ENCODE assay signal across 9 mouse cellular contexts in genomic region chr12:103348506-103348905, GRCm38 (mm10). TPM values are rescaled to one million over a fixed set of nuclear protein-coding genes. Genes with fewer than 3 reads are reported as not detected.
DNase-seq lines count a peak whose midpoint lies in the region; ATAC-seq lines count a peak whose summit lies in the region.
"Had no signal": no experiment of that assay in that cellular context is flagged by ENCODE, and none has a peak within 500 bp of the region (broad histone marks: within the 10 kb centered on the region; RNA-seq: fewer than 3 reads in every experiment).

No protein-coding gene starts in this region.

- H3K4me2 ChIP-seq in forebrain, embryonic 13.5 days = no peak overlapping the region
- H3K4me2 ChIP-seq in hindbrain, embryonic 13.5 days = no peak overlapping the region
- H3K4me2 ChIP-seq: limb, embryonic 15.5 days had no signal

- no peak overlapping the region for H3K27ac ChIP-seq in forebrain, embryonic 13.5 days
- H3K27ac ChIP-seq in hindbrain, embryonic 13.5 days = no peak overlapping the region
- H3K27ac ChIP-seq: limb, embryonic 15.5 days had no signal

- DNase-seq in MEL-GATA-1-ER (ENCODE audit: extremely low read depth, low read depth) = peak; percentile 44
- DNase-seq in c-Kit-positive CD71-negative TER-119-negative erythroid progenitor cells, embryonic 14.5 days (ENCODE audit: low read depth) = peak; percentile 79
- DNase-seq in layer of hippocampus, adult 9-10 months (ENCODE audit: low spot score) = peak; percentile 67
- DNase-seq in lung, postnatal 14 days = peak; percentile 88
- DNase-seq in right cerebral cortex, adult 18-20 months = peak; percentile 85
- DNase-seq in urinary bladder, adult 18-20 months (ENCODE audit: low spot score in 2 of 2) = peak; percentile 42 to 66

- H3K4me3 ChIP-seq in forebrain, embryonic 13.5 days = no peak overlapping the region
- H3K4me3 ChIP-seq in hindbrain, embryonic 13.5 days = no peak overlapping the region
- H3K4me3 ChIP-seq: limb, embryonic 15.5 days had no signal

- 6% methylated on average over 3 of the region's 3 CpGs for WGBS in forebrain, embryonic 13.5 days
- WGBS in hindbrain, embryonic 13.5 days = 3% methylated on average over 3 of the region's 3 CpGs

- ATAC-seq in forebrain, embryonic 13.5 days = peak; percentile 65
- peak; percentile 62; the same call in 1 of the 2 replicates for ATAC-seq in hindbrain, embryonic 13.5 days (ENCODE audit: low FRiP score)

- peaks cover 3% of the 10 kb centered on the region; the same call in 1 of the 2 replicates for H3K4me1 ChIP-seq in forebrain, embryonic 13.5 days
- peaks cover 3% of the 10 kb centered on the region for H3K4me1 ChIP-seq in hindbrain, embryonic 13.5 days (replicated peaks)
- H3K4me1 ChIP-seq: limb, embryonic 15.5 days had no signal

- no peaks in the 10 kb centered on the region for H3K27me3 ChIP-seq in forebrain, embryonic 13.5 days
- H3K27me3 ChIP-seq in hindbrain, embryonic 13.5 days = 0 out of 2 replicates have a peak, but pooled peaks cover 10% of the 10 kb centered on the region
- H3K27me3 ChIP-seq: limb, embryonic 15.5 days had no signal

- H3K9ac ChIP-seq in forebrain, embryonic 13.5 days = no peak overlapping the region
- H3K9ac ChIP-seq in hindbrain, embryonic 13.5 days = no peak overlapping the region
- H3K9ac ChIP-seq: limb, embryonic 15.5 days had no signal

- H3K36me3 ChIP-seq in forebrain, embryonic 13.5 days (ENCODE audit: poor library complexity, severe bottlenecking) = no peaks in the 10 kb centered on the region
- no peaks in the 10 kb centered on the region for H3K36me3 ChIP-seq in hindbrain, embryonic 13.5 days
- H3K36me3 ChIP-seq: limb, embryonic 15.5 days had no signal

- no peaks in the 10 kb centered on the region for H3K9me3 ChIP-seq in forebrain, embryonic 13.5 days (replicated peaks)
- no peaks in the 10 kb centered on the region; the same call in 1 of the 2 replicates for H3K9me3 ChIP-seq in hindbrain, embryonic 13.5 days
- H3K9me3 ChIP-seq: limb, embryonic 15.5 days had no signal

RNA-seq across cellular contexts. Expression of gene Asb2, which starts 7.3 kb away (rescaled TPM):
- polyA plus RNA-seq in forebrain, embryonic 13.5 days (2015; fragmentation: Nextera tagmentation; extraction: Ambion mirVana) = 0.40 and 0.60 TPM in 2 replicates
- polyA plus RNA-seq in hindbrain, embryonic 13.5 days (2015; fragmentation: Nextera tagmentation; extraction: Ambion mirVana) = 1.00 and 1.0 TPM in 2 replicates

RNA-seq across cellular contexts. Expression of gene Fam181a, which starts 37.7 kb away (rescaled TPM):
- polyA plus RNA-seq in forebrain, embryonic 13.5 days (2015; fragmentation: Nextera tagmentation; extraction: Ambion mirVana) = 7.6 and 9.8 TPM in 2 replicates
- polyA plus RNA-seq in hindbrain, embryonic 13.5 days (2015; fragmentation: Nextera tagmentation; extraction: Ambion mirVana) = 9.0 and 10.4 TPM in 2 replicates
- polyA plus RNA-seq: limb, embryonic 15.5 days had no signal

RNA-seq across cellular contexts. Expression of gene Otub2, which starts 40.0 kb away (rescaled TPM):
- 14.5 and 18.4 TPM in 2 replicates for polyA plus RNA-seq in forebrain, embryonic 13.5 days (2015; fragmentation: Nextera tagmentation; extraction: Ambion mirVana)
- polyA plus RNA-seq in hindbrain, embryonic 13.5 days (2015; fragmentation: Nextera tagmentation; extraction: Ambion mirVana) = 20.2 and 21.5 TPM in 2 replicates

RNA-seq across cellular contexts. Expression of gene 9330161L09Rik, which starts 59.1 kb away (rescaled TPM):
- 0.34 and 0.48 TPM in 2 replicates for polyA plus RNA-seq in forebrain, embryonic 13.5 days (2015; fragmentation: Nextera tagmentation; extraction: Ambion mirVana)
- 0.78 and 0.92 TPM in 2 replicates for polyA plus RNA-seq in hindbrain, embryonic 13.5 days (2015; fragmentation: Nextera tagmentation; extraction: Ambion mirVana)
